Mouse (Mus musculus): Measurements from ENCODE around the gene Rapgef1. TPM values are rescaled to one million over a fixed set of nuclear protein-coding genes. Genes with fewer than 3 reads are reported as not detected.

Rapgef1 gene
- polyA plus RNA-seq, 1 experiment from 2014 or later: 12.7 TPM

DNA sequence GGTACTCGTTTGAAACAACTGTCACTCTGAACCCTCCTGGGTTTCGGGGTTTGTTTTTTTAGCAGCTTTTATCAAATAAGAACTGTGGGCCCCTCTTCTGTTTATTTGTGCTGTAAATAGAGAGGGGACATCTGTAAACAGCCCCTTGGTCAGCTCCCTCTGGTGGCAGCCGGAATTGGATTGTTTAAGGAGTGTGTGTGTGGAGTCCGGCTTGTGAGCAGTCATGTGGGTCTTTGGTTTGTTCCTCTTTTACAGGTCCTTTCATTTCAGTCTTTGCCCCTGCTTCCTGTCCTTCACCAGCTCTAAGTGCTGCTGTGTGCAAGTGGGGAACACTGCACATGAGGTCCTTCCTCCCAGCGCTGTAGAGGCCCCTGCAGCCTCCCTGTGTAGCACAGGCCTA lies 119.8 kb downstream of the Rapgef1 start:
- Histone ChIP-seq H3K9ac (no peak overlapping the region), H3K4me3 (replicated peaks) (no peak overlapping the region), H3K27ac (peak overlapping the region; percentile 44; the same call in 1 of the 2 replicates), H3K4me2 (no peak overlapping the region), H3K9me3 (no peaks in the 10 kb centered on the region), H3K27me3 (replicated peaks) (no peaks in the 10 kb centered on the region), H3K36me3 (peaks cover 28% of the 10 kb centered on the region), H3K4me1 (0 out of 2 replicates have a peak, but pooled peaks cover 6% of the 10 kb centered on the region)
- WGBS: 41% methylated on average over 5 of the region's 5 CpGs
- no peak for ATAC-seq (ENCODE audit: insufficient read depth, low FRiP score, low read depth)

DNA sequence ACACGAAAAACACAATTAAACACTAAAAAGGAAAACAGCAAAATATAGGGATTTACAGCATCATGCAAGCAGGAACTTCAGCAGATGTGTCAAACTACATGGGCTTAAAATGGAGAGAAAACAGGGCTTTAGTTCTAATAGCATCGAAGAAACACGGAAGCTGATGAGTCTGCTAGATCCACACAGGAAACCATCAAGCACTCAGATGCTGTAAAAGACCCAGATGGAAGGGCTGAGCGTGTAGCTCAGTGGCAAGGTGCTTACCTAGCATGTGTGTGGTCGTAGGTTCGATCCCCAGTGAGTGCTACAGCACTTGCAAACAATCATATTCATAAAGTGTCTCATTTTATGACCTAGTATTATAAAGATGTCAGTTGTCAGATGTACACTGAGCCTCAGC lies 121.7 kb downstream of the Rapgef1 start:
- Histone ChIP-seq H3K36me3 (peaks cover 17% of the 10 kb centered on the region), H3K9me3 (no peaks in the 10 kb centered on the region), H3K4me2 (no peak overlapping the region), H3K4me1 (0 out of 2 replicates have a peak, but pooled peaks cover 6% of the 10 kb centered on the region), H3K9ac (no peak overlapping the region), H3K27ac (no peak overlapping the region), H3K4me3 (replicated peaks) (no peak overlapping the region), H3K27me3 (replicated peaks) (peaks cover 1% of the 10 kb centered on the region)
- ATAC-seq (ENCODE audit: insufficient read depth, low FRiP score, low read depth): no peak
- 87% methylated on average over 6 of the region's 6 CpGs for WGBS

DNA sequence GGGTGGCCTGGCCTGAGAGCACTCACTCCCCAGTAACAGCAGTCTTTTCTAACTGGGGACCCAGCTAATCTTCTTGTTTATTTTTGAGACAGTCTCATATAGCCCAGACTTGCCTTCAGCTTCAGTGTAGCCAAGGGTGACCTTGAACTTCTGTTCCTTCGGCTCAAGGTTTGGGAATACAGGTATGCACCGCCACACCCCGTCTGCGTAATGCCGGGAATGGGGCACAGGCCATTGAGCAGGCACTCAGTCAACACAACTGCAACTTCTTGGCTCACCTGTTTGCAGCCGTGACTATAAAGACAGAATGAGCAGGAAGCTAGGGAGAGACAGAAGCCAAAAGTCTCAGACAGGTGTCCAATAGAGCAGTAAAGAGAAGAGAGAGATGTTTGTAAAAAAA lies 124.7 kb downstream of the Rapgef1 start:
- Histone ChIP-seq H3K4me3 (replicated peaks) (no peak overlapping the region), H3K4me1 (0 out of 2 replicates have a peak, but pooled peaks cover 3% of the 10 kb centered on the region), H3K27me3 (replicated peaks) (peaks cover 15% of the 10 kb centered on the region), H3K9ac (no peak overlapping the region), H3K36me3 (0 out of 2 replicates have a peak, but pooled peaks cover 6% of the 10 kb centered on the region), H3K4me2 (no peak overlapping the region), H3K27ac (no peak overlapping the region), H3K9me3 (no peaks in the 10 kb centered on the region)
- no peak for ATAC-seq (ENCODE audit: insufficient read depth, low FRiP score, low read depth)
- WGBS: 75% methylated on average over 6 of the region's 6 CpGs

DNA sequence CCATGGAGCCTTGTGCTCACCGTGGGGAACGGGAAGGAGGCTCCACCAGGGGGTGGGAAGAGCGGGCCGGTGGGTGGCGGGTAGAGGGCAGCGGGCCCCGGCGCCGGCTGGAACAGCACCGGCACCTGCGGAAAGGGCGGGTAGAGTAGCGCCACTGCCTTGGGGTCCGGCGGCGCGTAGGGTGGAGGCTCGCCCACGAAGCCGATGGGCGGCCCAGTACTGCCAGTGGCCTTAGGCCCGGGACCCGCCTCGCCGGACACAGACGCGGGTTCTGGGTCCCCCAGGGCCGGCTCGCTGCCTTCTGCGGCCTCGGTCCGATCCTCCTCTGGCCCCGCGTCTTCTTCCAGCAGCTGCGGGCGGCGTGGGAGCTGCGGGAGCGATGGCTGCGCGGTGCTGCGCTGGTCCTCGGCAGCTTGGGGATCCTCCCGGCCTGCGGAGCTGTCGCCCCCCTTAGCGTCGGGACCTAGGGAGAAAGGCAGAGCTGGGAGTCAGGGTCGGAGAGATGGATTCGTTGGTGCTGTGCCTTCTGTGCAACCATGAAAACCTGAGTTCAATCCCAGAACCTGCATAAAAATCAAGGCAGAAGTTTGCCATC lies 127.8 kb downstream of the Rapgef1 start:
- 0 out of 2 replicates have a peak, but pooled peaks cover 6% of the 10 kb centered on the region for H3K4me1 ChIP-seq
- ATAC-seq (ENCODE audit: insufficient read depth, low FRiP score, low read depth): no peak
- H3K9ac ChIP-seq: no peak overlapping the region
- peak overlapping the region; percentile 25 for H3K4me3 ChIP-seq (replicated peaks)
- H3K36me3 ChIP-seq: no peaks in the 10 kb centered on the region
- no peaks in the 10 kb centered on the region for H3K9me3 ChIP-seq
- no peak overlapping the region for H3K27ac ChIP-seq
- 15% methylated on average over 49 of the region's 50 CpGs for WGBS
- peaks cover 32% of the 10 kb centered on the region for H3K27me3 ChIP-seq (replicated peaks)
- peak overlapping the region; percentile 55 for H3K4me2 ChIP-seq

DNA sequence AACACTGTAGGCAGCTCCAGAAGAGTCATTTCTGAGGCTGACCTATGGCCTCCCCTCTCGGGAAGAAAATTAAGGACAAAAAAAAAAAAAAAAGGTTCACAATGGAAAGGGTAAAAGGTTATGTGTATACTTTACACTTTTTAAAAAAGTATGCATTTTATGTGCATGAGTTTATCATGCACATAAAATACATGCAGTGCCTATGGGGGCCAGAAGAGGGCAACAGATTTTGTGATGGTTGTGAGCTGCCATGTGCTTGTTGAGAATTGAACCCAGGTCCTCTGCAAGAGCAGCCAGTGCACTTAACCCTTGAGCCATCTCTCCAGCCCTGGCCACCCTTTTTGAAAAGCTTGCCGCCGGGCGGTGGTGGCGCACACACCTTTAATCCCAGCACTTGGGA lies 128.3 kb downstream of the Rapgef1 start:
- Histone ChIP-seq H3K36me3 (no peaks in the 10 kb centered on the region), H3K4me1 (0 out of 2 replicates have a peak, but pooled peaks cover 6% of the 10 kb centered on the region), H3K27ac (no peak overlapping the region), H3K4me2 (no peak overlapping the region; the same call in 1 of the 2 replicates), H3K9me3 (no peaks in the 10 kb centered on the region), H3K27me3 (replicated peaks) (peaks cover 32% of the 10 kb centered on the region), H3K9ac (no peak overlapping the region), H3K4me3 (replicated peaks) (no peak overlapping the region)
- 60% methylated on average over 5 of the region's 5 CpGs for WGBS
- ATAC-seq (ENCODE audit: insufficient read depth, low FRiP score, low read depth): no peak

DNA sequence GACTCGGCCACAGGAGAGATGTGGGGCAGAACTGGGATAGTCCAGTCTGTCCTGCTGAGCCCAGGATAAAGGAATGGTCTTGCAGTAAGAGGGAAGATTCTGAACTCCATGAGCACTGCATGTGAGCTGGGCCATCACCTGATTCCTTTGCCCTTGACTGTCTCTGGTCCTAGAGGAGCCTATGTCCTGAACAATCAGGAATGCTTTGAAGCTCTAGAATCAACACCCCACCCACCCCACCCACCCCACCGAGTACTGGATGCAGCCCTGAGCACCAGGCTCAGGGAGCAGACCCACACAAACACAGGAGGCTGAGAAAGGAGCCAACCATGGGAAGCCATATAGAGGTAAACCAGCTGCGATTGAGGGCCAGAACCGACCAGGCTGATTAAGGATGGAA lies 129.0 kb downstream of the Rapgef1 start:
- Histone ChIP-seq H3K4me2 (no peak overlapping the region), H3K4me1 (0 out of 2 replicates have a peak, but pooled peaks cover 6% of the 10 kb centered on the region), H3K9ac (no peak overlapping the region), H3K27ac (no peak overlapping the region), H3K4me3 (replicated peaks) (no peak overlapping the region), H3K36me3 (no peaks in the 10 kb centered on the region), H3K27me3 (replicated peaks) (peaks cover 32% of the 10 kb centered on the region), H3K9me3 (no peaks in the 10 kb centered on the region)
- 85% methylated on average over 4 of the region's 4 CpGs for WGBS
- no peak for ATAC-seq (ENCODE audit: insufficient read depth, low FRiP score, low read depth)

DNA sequence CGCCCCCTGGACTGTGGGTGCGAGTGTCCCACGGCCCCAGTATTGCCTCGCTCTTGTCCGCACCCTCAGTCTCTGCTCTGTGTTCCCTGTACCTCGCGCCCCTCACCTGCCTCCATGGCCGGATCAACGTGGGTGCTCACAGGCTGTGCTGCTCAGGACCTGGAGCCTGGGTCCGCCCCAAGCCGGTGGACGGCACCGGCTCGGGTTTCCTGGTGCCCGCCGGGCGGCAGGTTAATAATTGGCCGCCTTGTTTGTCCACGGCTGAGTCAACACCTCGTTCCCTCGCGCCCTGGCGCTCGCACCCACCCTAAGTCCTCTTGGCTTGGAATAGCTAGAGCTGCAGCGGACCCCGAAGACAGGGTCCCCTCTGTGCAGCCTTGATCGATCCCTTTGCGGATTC lies 132.0 kb downstream of the Rapgef1 start, which contains the start of gene Gm13420:
Gm13420 (minus strand) TSS at position 189 of the 400 bp plus-strand sequence.
- Histone ChIP-seq H3K4me1 (0 out of 2 replicates have a peak, but pooled peaks cover 6% of the 10 kb centered on the region), H3K4me3 (replicated peaks) (peak within 1 kb of the TSS; percentile 33), H3K36me3 (no peaks in the 10 kb centered on the region), H3K27me3 (replicated peaks) (peaks cover 28% of the 10 kb centered on the region), H3K9ac (peak within 1 kb of the TSS; percentile 10; the same call in 1 of the 2 replicates), H3K4me2 (peak within 1 kb of the TSS; percentile 55), H3K27ac (peak within 1 kb of the TSS; percentile 80), H3K9me3 (no peaks in the 10 kb centered on the region)
- WGBS: 7% methylated on average over 28 of the region's 28 CpGs
- peak; percentile 80 for ATAC-seq (ENCODE audit: insufficient read depth, low FRiP score, low read depth)

DNA sequence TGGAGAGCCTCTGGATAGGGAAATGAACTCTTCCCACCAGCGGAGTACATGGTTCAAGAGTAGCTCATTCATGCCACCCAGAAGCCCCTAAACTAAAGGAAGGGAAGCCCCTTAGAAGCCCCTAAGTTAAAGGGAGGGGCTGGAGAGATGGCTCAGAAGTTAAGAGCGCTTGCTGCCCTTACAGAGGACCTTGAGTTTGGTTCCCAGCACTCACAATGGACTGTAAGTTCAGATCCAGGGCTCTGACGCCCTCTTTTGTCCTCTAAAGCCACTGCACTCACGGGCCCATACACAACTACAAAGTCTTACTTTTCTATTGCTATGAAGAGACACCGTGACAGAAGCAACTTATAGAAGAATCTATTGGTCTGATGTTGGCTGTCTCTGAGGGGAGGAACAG lies 132.9 kb downstream of the Rapgef1 start:
- Histone ChIP-seq H3K4me1 (0 out of 2 replicates have a peak, but pooled peaks cover 4% of the 10 kb centered on the region), H3K27ac (no peak overlapping the region), H3K4me2 (no peak overlapping the region), H3K27me3 (replicated peaks) (peaks cover 25% of the 10 kb centered on the region), H3K9ac (no peak overlapping the region), H3K4me3 (replicated peaks) (no peak overlapping the region), H3K36me3 (no peaks in the 10 kb centered on the region), H3K9me3 (no peaks in the 10 kb centered on the region)
- no peak for ATAC-seq (ENCODE audit: insufficient read depth, low FRiP score, low read depth)
- 81% methylated on average over 5 of the region's 5 CpGs for WGBS

DNA sequence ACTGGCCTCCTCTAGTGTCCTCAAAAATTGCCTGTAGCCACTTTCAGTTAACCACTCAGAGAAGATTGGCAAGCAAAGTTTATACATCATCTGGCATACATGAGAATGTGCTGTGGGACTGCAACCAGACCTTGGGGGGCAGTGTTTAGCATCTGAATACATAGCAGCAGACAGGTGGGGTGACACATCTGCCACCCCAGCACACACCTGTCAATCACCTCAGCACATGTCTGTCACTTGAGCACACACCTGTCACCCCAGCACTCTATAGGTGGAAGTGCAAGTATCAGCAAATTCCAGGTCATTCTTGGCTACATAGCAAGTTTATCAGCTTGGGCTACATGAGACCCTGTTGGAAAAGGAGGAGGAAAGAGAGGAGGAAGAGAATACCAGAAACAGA lies 136.2 kb downstream of the Rapgef1 start:
- no peaks in the 10 kb centered on the region for H3K9me3 ChIP-seq
- no peak for ATAC-seq (ENCODE audit: insufficient read depth, low FRiP score, low read depth)
- no peak overlapping the region for H3K9ac ChIP-seq
- H3K27me3 ChIP-seq (replicated peaks): peaks cover 11% of the 10 kb centered on the region; the same call in 1 of the 2 replicates
- no peaks in the 10 kb centered on the region for H3K36me3 ChIP-seq
- no peak overlapping the region for H3K4me2 ChIP-seq
- H3K4me1 ChIP-seq: 0 out of 2 replicates have a peak, but pooled peaks cover 3% of the 10 kb centered on the region
- H3K4me3 ChIP-seq (replicated peaks): no peak overlapping the region
- H3K27ac ChIP-seq: no peak overlapping the region

DNA sequence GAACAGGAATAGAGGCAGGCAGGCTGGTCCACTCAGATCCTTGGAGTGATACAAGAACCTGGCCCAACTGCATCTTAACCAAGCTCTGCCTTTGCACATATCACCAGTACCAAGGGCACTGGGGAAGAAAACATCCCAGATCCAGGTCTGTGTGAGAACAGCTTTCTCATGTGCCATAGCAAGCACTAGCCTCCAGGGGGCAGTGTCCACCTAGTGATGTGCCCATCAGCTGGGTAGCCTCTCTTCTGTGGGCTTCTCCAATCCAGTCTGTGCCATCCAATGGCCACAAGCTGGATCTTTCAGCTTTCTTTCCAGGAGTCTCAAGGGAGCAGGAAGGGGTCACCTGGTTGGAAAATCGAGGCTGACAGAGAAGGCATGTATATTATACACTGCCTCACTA lies 145.3 kb downstream of the Rapgef1 start:
- Histone ChIP-seq H3K27ac (no peak overlapping the region), H3K36me3 (no peaks in the 10 kb centered on the region), H3K9ac (no peak overlapping the region), H3K9me3 (no peaks in the 10 kb centered on the region), H3K4me1 (no peaks in the 10 kb centered on the region), H3K4me2 (no peak overlapping the region), H3K4me3 (replicated peaks) (no peak overlapping the region), H3K27me3 (replicated peaks) (no peaks in the 10 kb centered on the region)
- 0 out of 2 replicates have a peak, but pooled peaks have one; percentile 8 for ATAC-seq (ENCODE audit: insufficient read depth, low FRiP score, low read depth)
- 0% methylated on average over 1 of the region's 1 CpGs for WGBS

DNA sequence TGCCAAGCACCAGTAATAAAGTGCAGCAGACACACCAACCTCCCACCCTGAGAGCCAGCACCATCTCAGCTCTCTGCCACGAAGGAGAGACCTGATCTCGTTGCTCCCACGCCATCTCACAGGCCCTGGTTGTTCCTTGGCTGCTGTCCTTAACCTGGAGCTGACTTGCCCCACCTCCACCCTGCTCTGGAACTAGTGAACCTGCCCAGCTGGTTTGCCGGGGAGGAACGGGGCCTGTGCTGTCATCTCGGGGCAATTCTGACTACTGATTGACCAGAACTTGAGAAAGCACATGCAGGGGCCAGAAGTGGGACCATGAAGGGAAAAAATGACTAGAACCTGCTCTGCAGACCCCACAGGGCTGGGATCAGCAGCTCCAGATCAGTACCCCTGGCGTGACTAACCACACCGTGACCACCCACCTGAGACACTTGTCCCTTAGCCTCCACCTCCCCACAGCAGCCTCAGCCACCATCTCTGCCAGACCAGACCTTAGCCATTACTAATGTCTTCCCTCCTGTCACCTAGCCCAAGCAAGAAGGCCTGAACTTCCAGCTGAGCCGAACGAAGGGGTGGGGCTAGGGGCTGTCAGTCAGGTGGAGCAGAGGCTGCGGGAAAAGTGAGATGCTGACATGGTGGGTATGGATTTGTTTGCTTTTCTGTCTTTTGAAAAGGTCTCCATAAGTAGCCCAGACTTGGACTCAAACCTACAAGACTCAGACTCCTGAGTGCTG lies 148.6 kb downstream of the Rapgef1 start:
- Histone ChIP-seq H3K27ac (peak overlapping the region; percentile 77), H3K4me1 (no peaks in the 10 kb centered on the region), H3K9ac (no peak overlapping the region), H3K36me3 (0 out of 2 replicates have a peak, but pooled peaks cover 6% of the 10 kb centered on the region), H3K9me3 (no peaks in the 10 kb centered on the region), H3K27me3 (replicated peaks) (no peaks in the 10 kb centered on the region), H3K4me3 (replicated peaks) (no peak overlapping the region), H3K4me2 (no peak overlapping the region)
- ATAC-seq (ENCODE audit: insufficient read depth, low FRiP score, low read depth): no peak
- WGBS: 44% methylated on average over 11 of the region's 11 CpGs

DNA sequence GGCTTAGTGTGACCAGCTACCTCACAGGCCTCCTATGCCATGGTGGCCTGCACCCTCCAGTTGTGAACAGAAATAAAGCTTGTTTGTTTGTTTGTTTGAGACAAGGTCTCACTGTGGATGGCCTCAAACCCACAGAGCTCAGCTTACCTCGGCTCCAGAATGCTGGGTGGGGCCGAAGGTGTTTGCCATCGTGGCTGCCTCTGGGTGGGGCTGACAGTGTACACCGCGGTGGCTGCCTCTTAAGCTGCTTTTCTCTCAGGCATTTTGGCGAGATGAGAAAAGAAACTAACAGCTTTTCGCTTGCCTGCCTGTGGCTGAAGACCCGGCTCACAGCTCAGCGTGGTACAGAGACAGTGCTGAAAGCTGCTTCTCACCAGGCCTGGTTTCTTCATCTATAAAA lies 149.4 kb downstream of the Rapgef1 start:
- 53% methylated on average over 9 of the region's 9 CpGs for WGBS
- peak overlapping the region; percentile 77; the same call in 1 of the 2 replicates for H3K27ac ChIP-seq
- no peak overlapping the region for H3K4me2 ChIP-seq

More for the DNA sequence above, 149.4 kb downstream of the Rapgef1 start:
- 0 out of 2 replicates have a peak, but pooled peaks cover 7% of the 10 kb centered on the region for H3K36me3 ChIP-seq
- H3K9ac ChIP-seq: no peak overlapping the region
- no peak overlapping the region for H3K4me3 ChIP-seq (replicated peaks)
- no peaks in the 10 kb centered on the region for H3K4me1 ChIP-seq
- no peaks in the 10 kb centered on the region for H3K27me3 ChIP-seq (replicated peaks)
- H3K9me3 ChIP-seq: no peaks in the 10 kb centered on the region
- ATAC-seq (ENCODE audit: insufficient read depth, low FRiP score, low read depth): no peak

Data from stomach, embryonic 15.5 days (tissue).